Mouse (Mus musculus) megakaryocyte, embryonic 14.5 days (primary cell): ENCODE results near the gene Rpl37.

Experiments
- FLI1 ChIP-seq: IDR thresholded peaks from 2 replicates; pipeline ENCODE4 v1.6.1; 2012; ENCODE audit warnings: low read length, inconsistent platforms, mixed read lengths
- GATA1 ChIP-seq: IDR thresholded peaks from 3 replicates; pipeline ENCODE4 v1.6.1; 2012; ENCODE audit warnings: mixed read lengths, low read length, inconsistent platforms, borderline replicate concordance

DNA sequence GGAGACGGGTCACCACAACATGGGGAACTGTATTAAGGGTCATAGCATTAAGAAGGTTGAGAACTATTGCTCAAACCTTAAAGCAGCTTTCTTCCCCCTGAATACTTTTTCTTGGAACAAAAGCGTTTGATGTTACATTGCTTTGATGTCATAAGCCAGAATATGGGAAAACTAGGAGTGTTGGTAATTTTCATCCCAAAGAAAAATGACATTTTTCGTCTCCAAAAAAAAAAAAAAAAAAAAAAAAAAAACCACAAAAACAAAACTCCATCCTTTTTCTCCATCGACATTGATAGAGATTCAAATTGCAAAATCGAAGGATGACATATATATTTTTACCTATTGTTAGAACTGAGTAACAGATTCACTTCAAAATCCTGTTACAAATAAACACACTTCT lies 26.3 kb downstream of the Rpl37 start:
- no peak for TF ChIP-seq GATA1
- TF ChIP-seq FLI1: no peak
